Mouse (Mus musculus) cerebellum, adult (tissue): ENCODE measurements around the gene Vmn1r104.
"Not testable (repeated sequence)": the region's sequence is repeated elsewhere in the genome, so short reads cannot be mapped to it uniquely, and the experiment has no call there.

Source experiments
- ATAC-seq: cut with Nextera tagmentation; 2 replicates; pipeline ENCODE4 v1.9.2; 2017; ENCODE audit warnings: mild to moderate bottlenecking, moderate library complexity, mixed read lengths; ENCODE audit not compliant: insufficient number of reproducible peaks, low FRiP score, low TSS enrichment

Vmn1r104 gene

DNA sequence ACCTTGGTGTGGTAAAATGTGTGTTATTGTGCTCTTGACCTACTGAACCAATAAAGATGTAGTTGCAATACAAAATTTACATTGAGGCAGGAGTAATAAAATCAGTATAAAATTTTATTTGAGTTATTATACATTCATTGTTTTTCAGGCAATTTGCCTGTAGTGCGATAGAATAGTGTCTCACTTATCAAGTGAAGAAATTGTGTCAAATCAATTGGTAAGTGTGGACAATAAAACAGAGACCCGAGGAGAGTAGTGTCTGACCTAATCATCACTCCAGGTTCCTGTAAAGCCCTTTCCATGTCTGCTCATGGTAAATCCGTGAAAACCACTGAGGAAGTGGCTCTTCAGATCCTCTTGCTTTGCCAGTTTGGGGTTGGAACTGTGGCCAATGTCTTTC lies at the start of gene Vmn1r104:
Gene Vmn1r104, plus strand, starts transcription at position 301 of the 400 bp plus-strand sequence.
- not testable (repeated sequence) for ATAC-seq

DNA sequence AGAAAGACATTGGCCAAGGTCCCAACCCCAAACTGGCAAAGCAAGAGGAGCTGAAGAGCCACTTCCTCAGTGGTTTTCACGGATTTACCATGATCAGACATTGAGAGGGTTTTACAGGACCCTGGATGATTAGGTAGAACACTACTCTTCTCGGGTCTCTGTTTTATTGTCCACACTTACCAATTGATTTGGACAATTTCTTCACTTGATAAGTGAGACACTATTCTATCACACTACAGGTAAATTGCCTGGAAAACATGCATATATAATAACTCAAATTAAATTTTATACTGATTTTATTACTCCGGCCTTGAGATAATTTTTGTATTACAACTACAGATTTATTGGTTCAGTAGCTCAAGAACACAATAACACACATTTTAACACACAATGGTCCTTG lies 23.2 kb upstream of the Vmn1r104 start, which contains the start of gene Vmn1r103:
Gene Vmn1r103, minus strand, starts transcription at position 101 of the 400 bp plus-strand sequence.
- not testable (repeated sequence) for ATAC-seq

DNA sequence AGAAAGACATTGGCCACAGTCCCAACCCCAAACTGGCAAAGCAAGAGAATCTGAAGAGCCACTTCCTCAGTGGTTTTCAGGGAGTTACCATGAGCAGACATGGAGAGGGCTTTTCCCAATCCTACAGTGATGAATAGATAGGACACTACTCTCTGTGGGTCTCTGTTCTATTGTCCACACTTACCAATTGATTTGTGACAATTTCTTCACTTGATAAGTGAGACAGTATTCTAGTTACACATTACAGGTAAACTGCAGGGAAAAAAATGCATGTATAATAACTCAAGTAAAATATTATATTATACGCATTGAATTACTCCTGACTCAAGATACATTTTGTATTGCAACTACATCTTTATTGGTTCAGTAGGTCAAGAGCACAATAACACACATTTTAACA lies 12.0 kb downstream of the Vmn1r104 start, which contains the start of gene Gm5726:
Gene Gm5726, minus strand, starts transcription at position 101 of the 400 bp plus-strand sequence.
- not testable (repeated sequence) for ATAC-seq

DNA sequence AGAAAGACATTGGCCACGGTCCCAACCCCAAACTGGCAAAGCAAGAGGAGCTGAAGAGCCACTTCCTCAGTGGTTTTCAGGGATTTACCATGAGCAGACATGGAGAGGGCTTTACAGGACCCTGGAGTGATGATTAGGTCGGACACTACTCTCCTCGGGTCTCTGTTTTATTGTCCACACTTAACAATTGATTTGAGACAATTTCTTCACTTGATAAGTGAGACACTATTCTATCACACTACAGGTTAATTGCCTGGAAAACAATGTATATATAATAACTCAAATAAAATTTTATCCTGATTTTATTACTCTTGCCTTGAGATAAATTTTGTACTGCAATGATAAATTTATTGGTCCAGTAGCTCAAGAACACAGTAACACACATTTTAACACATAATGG lies 42.5 kb downstream of the Vmn1r104 start, which contains the start of gene Gm4141:
Gene Gm4141, minus strand, starts transcription at position 101 of the 400 bp plus-strand sequence.
- ATAC-seq, result not testable (repeated sequence)
